Mouse (Mus musculus) hindbrain, embryonic 10.5 days (tissue): ENCODE data around the gene Vmn2r7. TPM values are rescaled to one million over a fixed set of nuclear protein-coding genes. Genes with fewer than 3 reads are reported as not detected.
"Not testable (repeated sequence)": the region's sequence is repeated elsewhere in the genome, so short reads cannot be mapped to it uniquely, and the experiment has no call there.

Experiments
- DNase-seq: peaks from one replicate; pipeline ENCODE4 v3.0.0-alpha.2; 2017; ENCODE audit warnings: low spot score
- H3K27ac ChIP-seq: fragments of 300-500 bp; sonication (generic); 2 replicates; pipeline ENCODE4 v1.5.1; 2016; ENCODE audit warnings: mild to moderate bottlenecking, moderate library complexity
- H3K27me3 ChIP-seq: fragments of 300-500 bp; sonication (generic); 2 replicates; pipeline ENCODE4 v1.6.1; 2016; ENCODE audit warnings: mild to moderate bottlenecking; ENCODE audit not compliant: poor library complexity, insufficient read depth, severe bottlenecking
- H3K36me3 ChIP-seq: fragments of 300-500 bp; sonication (generic); 2 replicates; pipeline ENCODE4 v1.6.1; 2016; ENCODE audit warnings: mild to moderate bottlenecking, moderate library complexity
- H3K4me1 ChIP-seq: fragments of 300-500 bp; sonication (generic); replicated peaks from 2 replicates; pipeline ENCODE4 v1.6.1; 2016; ENCODE audit warnings: mild to moderate bottlenecking
- H3K4me3 ChIP-seq: fragments of 300-500 bp; sonication (generic); 2 replicates; pipeline ENCODE4 v1.5.1; 2016; ENCODE audit warnings: mild to moderate bottlenecking, moderate library complexity
- H3K9me3 ChIP-seq: fragments of 300-500 bp; sonication (generic); 2 replicates; pipeline ENCODE4 v1.6.1; 2016; ENCODE audit warnings: mild to moderate bottlenecking, moderate library complexity
- WGBS: fragments of 180-500 bp; shearing (Covaris S2); methylation state at CpG from one replicate; pipeline ENCODE4 v1.1.7; 2016; 5-methylcytosine and 5-hydroxymethylcytosine counted together
- polyA plus RNA-seq: library from polyadenylated mRNA; unstranded; fragments of >200 nt; fragmentation: Nextera tagmentation; extraction: Ambion mirVana; gene quantifications from 2 replicates; pipeline ENCODE4 v1.2.1, GENCODE M21; 2016

Vmn2r7 gene
- polyA plus RNA-seq, 1 experiment from 2014 or later = not detected

- not testable (repeated sequence) for H3K36me3 ChIP-seq, H3K27me3 ChIP-seq, H3K4me3 ChIP-seq, H3K9me3 ChIP-seq, H3K27ac ChIP-seq, H3K4me1 ChIP-seq, DNase-seq
- WGBS = 94% methylated on average over 1 of the region's 1 CpGs
Observed at GRCm38 (mm10) chr3:64725736-64726135, 118.8 kb downstream of the Vmn2r7 start.

GRCm38 (mm10) chr3:64676069-64676468 is 168.5 kb downstream of the Vmn2r7 start:
- not testable (repeated sequence) for H3K9me3 ChIP-seq, H3K27me3 ChIP-seq, H3K36me3 ChIP-seq, H3K4me3 ChIP-seq, H3K4me1 ChIP-seq, H3K27ac ChIP-seq, DNase-seq
- 76% methylated on average over 1 of the region's 1 CpGs for WGBS
